Mouse (Mus musculus) CD8-positive naive resting alpha-beta T cell, adult 2 months (primary cell): Measurements from ENCODE around the gene Gm6040.

Experiments used
- DNase-seq, 2 experiments: peaks; one replicate each; pipeline ENCODE4 v3.0.0; 2022; ENCODE audit warnings: low read depth in 2 of 2, low spot score in 2 of 2

The Gm6040 gene

GRCm38 (mm10) chr8:20921971-20922370 is at the start of gene Gm6040:
Gm6040 (minus strand) TSS chr8:20922071.
- DNase-seq, result no peak

- DNase-seq, result no peak
Observed at GRCm38 (mm10) chr8:20964531-20964930, 42.7 kb upstream of the Gm6040 start.

GRCm38 (mm10) chr8:20944610-20945009 is 22.7 kb upstream of the Gm6040 start, which contains the start of gene AY761185:
AY761185 (minus strand) TSS chr8:20944710.
- no peak for DNase-seq

GRCm38 (mm10) chr8:20912288-20912687 is 9.6 kb downstream of the Gm6040 start:
- DNase-seq, result no peak

GRCm38 (mm10) chr8:20908256-20908655 is 13.6 kb downstream of the Gm6040 start:
- no peak for DNase-seq

GRCm38 (mm10) chr8:20907119-20907518 is 14.8 kb downstream of the Gm6040 start:
- no peak for DNase-seq

DNA sequence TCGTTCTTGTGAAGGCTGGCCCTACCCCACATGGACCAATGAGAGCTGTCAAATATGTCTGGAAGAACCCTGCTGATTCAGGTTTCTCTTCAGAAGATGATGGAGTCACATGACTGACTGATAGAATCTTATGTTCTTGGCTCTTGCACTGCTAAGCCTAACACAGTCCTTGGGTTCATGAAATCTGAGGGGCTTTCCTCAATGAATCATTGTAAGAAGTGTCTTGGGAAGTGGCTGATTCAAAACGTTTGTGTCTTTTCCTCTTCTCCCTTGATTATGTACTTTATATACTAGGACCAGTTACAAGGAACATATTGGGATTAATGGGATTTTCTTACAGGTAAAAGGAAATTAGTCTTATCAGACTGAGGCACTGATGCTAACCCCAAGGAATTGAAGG is 19.3 kb downstream of the Gm6040 start, which contains the start of gene Gm15056:
Gene Gm15056 (minus strand): TSS at position 101 of the 400 bp plus-strand sequence.
- no peak for DNase-seq

DNA sequence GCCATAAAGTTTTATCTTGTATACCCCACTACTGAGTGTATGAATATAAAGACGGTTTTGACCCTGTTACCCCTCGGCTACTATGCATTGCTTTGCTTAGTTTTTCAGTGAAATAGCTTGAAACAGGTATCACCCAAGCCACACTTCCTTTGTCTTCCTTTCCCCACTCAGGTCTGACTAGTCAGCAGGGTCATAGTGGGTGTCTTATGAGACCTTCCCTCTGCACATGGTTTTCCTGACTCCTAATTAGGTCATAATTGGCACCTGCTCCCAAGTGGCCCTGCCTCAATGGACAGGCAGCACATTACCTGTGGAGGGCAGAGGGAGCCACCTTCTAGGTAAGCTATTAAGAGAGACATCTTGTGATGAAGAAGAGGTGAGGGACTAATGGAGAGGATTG is 29.5 kb downstream of the Gm6040 start, which contains the start of gene Defb33:
Gene Defb33 (plus strand): TSS at position 301 of the 400 bp plus-strand sequence.
- no peak for DNase-seq

DNA sequence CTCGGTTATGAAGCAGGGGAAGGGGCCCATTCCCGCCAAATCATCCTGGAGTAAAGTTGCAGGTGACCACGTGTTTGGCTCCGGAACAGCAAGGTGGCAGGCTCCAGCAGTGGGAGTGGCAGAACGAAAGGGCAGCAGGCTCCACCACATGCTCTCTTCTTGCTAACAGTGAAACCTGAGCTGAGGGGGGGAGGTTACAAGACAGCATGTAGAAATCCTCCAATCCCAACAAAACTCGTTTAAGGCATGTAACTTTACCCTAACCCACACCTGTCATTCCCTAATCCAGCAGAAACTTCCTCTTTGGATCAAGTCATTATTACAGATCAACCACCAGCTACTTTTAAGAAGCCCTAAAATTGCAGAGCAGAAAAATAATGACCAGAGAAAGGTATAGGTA is 47.3 kb downstream of the Gm6040 start:
- DNase-seq, result no peak
